Mouse (Mus musculus) CD8-positive naive resting alpha-beta T cell, adult 2 months (primary cell): ENCODE results near the gene Trank1.

Experiments used
- DNase-seq, 2 experiments: peaks; one replicate each; pipeline ENCODE4 v3.0.0; 2022; ENCODE audit warnings: low read depth in 2 of 2, low spot score in 2 of 2

The Trank1 gene

GRCm38 (mm10) chr9:111425113-111425512 lies 113.6 kb downstream of the Trank1 start:
- no peak for DNase-seq

DNA sequence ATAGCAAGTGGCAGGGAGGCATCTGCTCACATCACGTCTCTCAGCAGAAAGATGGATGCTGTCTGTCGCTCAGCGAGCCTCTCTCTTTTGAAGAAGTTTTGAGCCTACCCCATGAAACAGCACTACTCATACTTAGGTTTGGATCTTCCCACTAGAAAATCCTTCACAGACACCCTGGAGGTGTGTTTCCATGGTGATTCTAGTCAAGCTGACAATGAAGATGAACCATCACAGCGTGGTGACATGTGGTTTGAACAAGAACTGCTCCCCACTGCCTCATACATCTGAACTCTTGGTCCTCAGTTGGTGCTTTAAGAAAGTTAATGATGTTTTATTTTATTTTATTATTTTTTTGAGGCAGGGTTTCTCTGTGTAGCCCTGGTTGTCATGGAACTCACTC lies 114.4 kb downstream of the Trank1 start:
- DNase-seq: no peak

GRCm38 (mm10) chr9:111427891-111428555 lies 116.5 kb downstream of the Trank1 start:
- no peak for DNase-seq

DNA sequence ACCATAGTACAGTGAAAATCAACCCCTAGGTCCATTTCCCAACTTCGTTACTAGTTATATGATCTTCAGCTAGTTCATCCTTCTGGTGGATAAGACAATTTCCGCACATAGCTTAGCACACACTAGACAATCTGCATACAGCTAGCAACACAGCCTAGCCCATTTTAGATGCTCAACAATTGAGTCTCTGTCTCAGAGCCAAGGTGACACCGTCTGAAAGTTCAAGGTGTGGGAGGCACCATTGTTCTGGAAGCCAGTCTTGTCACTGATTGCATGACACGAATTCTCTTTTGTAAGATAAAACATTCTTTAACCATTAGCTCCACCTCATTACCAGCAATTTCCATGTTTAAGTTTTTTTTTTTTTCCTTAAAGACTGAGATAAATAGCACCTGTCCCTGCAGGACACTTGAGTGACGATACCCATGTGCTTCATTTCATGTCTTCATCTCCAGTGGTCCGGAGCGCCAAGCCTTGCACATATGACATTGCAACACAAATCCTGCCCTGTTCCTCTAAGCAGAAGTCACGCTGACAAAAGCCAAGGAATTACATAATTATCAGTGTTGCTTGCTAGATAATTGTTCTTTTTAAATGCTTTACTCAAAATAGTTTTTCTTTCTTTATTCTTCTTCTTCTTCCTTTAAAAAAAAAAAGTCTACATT lies 117.3 kb downstream of the Trank1 start:
- DNase-seq: no peak

DNA sequence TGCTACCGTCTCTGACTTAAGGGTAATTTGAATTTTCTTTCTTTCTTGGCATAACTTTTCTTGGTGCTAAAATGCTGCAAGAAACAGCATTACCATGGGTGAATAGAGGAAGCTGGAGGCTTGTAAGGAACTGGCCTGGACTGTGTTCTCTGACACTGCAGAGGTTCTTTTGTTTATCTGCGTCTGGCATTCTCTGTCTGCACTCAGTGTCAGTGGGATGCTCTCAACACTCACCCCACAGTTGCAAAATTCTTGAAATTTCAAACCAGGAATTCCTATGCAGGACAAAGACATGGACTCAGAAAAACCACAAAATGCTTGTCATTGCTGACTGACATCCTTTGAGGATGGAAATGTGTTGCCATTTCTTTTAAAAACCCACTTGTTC lies 117.8 kb downstream of the Trank1 start:
- DNase-seq: no peak

GRCm38 (mm10) chr9:111435429-111435828 lies 123.9 kb downstream of the Trank1 start:
- DNase-seq: no peak

DNA sequence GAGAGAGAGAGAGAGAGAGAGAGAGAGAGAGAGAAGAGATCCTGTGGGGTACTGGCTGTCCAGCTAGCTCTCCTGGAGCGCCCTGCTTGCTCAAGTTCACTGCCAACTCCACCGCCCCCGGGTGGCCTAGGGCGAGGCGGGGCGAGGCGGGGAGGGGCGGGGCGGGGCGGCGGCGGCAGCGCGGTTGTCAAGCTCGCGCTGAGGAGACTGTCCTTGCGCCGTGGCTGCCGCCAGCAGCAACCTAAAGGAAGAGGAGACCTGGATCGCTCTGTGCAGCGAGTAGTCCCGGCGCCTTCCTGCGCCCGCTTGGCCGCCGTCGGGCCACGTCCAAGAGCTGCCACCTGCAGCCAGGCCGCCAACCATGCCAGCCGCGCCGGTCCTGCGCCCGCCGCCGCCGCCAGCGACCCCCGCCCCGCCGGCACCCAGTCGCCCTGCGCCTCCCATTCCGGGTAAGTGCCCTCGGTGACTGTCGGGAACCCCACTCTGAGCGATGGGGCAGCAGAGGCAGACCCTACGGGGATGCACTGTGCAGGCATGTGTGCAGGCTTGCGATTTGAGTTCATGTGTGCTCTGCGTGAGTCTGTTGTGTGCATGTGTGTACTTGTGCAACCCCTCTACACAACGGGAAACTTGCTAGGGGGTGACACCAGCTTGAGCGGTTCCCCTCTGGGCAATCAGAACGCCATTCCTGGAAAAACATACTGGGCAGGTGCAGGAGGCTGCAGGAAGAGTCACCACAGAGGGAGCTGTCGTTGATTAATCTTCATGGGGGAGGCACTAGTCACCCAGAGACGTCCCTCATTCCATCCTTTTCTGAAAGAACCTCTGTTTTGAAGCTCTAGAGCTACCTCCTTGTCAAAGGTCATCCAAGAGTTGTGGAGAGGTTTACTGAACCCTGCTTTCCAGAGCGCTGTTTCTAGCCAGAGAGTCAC lies 127.6 kb downstream of the Trank1 start, which contains the start of gene Dclk3:
TSS of gene Dclk3 (plus strand) at position 178 of the 932 bp plus-strand sequence.
- no peak for DNase-seq

GRCm38 (mm10) chr9:111439836-111440201 lies 128.3 kb downstream of the Trank1 start:
- no peak for DNase-seq

DNA sequence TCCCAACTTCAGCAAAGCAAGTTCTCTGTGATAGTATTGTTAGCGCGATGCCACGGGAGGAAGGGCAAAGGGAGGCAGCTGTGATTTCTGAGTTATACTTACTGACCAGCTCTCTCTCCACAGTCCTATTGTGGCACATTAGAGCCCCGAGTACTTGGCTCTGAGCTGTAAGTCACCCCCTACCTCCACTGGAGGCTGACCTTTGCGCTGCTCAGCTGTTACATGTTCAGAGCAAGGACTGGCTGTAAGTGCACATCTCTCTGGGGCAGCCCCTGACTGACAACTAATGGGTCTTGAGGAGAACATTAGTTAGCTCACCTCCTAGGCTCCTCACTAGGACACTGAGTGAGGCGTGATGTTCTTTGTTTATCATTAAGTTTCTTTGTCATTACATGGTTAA lies 128.9 kb downstream of the Trank1 start:
- DNase-seq: no peak

DNA sequence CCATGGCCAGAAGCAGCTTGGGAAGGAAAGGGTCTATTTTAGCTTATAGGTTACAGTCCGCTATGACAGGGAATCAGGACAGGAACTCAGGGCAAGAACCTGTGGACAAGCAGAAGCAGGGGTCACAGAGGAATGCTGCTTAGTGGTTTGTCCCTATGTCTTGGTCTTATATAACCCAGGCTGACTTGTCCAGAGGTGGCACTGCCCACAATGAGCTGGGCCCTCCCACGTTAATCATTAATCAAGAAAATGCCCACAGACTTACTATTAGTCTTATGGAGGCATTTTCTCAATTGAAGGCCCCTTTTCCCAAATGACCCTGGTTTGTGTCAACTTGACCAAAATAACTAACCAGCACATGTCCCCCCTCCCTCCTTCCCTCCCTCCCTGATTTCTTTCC lies 129.6 kb downstream of the Trank1 start:
- DNase-seq: no peak
